Mouse (Mus musculus): ENCODE measurements at regions not wholly inside any gene's neighbourhood (a gene's known extent, or its start where the extent isn't known, plus 50 kb on each side); places are given as distances from the start of the nearest gene placed in this dataset.

DNA sequence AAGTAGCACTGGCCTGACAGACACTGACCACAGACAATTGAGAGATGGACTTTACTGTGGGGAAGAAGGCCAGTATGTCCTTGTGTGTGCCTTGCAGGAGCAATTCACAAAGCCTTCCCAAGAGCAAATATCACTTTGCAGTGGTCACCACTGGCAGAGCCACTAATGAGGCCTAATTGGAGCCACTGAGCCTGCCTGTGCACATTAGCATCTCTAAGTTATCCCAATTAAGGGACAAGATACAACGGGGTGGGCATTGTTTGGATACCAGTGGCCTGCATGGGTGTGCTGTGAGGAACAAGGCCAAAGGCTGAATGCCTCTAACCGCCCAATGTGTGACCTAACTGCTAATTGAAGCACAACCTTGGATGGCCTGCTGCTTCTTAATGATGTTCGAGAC, 433.4 kb upstream of the Ptbp2 start:
- Histone ChIP-seq H3K27me3 (no peaks in the 10 kb centered on the region), H3K27ac (no peak overlapping the region), H3K4me2 (no peak overlapping the region), H3K9me3 (replicated peaks) (no peaks in the 10 kb centered on the region), H3K9ac (no peak overlapping the region), H3K4me1 (no peaks in the 10 kb centered on the region), H3K4me3 (replicated peaks) (no peak overlapping the region), H3K36me3 (no peaks in the 10 kb centered on the region)
- 25% methylated on average over 3 of the region's 3 CpGs for WGBS
- ATAC-seq (replicated peaks; ENCODE audit: low FRiP score), result no peak

DNA sequence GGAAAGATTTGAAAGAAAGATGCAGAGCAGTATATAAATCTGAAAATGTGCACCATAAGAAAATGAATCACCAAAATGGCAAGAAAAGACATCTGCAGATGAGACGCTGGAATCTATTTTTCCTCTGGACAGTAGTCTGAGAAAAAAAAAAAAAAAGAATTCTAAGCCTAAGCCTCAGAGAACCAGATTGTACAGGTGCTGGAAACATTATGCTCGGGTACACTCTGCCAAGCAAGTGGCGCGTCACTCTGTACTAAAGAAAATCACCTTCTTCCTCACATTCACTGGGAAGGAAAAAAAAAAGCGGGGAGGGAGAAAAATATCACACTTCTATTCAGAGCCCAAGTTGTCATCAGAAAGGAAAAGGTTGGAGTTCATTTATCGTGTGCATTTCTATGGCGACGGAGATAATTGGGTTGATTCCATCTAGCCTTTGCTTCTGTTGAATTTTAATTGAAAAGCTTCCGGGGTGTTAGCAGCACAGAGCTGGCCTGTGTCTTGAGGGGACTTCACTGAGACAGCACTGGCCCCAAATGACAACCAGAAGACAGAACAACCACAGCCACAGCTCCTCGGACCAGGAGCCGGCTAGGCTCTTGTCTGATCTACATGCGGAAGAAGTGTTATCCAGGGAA, 430.5 kb upstream of the Ptbp2 start:
- no peak for ATAC-seq (replicated peaks; ENCODE audit: low FRiP score)
- Histone ChIP-seq H3K4me1 (no peaks in the 10 kb centered on the region), H3K36me3 (no peaks in the 10 kb centered on the region), H3K4me3 (replicated peaks) (no peak overlapping the region), H3K27ac (no peak overlapping the region), H3K9ac (no peak overlapping the region), H3K9me3 (replicated peaks) (no peaks in the 10 kb centered on the region), H3K27me3 (no peaks in the 10 kb centered on the region), H3K4me2 (no peak overlapping the region)
- 84% methylated on average over 12 of the region's 12 CpGs for WGBS

DNA sequence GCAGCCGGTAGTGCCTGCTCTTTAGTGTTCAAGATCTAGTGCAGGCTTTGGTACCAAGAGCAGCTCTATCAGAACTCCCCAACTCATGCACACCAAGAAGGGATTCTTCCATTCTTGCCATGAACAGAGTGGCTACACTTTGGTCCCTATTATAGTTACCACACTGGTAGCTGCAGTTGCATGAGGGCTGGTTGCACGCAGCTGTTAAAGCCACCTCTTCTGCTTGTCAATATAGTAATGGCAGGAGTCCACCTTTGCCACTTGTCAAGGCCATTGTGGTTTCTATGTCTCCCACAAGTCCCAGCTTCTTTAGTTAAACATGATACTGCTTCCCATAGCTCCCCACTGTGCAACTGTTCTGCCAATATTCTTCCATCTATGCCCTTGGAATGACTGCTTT, 415.1 kb upstream of the Ptbp2 start:
- Histone ChIP-seq H3K9me3 (replicated peaks) (no peaks in the 10 kb centered on the region), H3K4me2 (no peak overlapping the region), H3K36me3 (no peaks in the 10 kb centered on the region), H3K4me1 (no peaks in the 10 kb centered on the region), H3K27me3 (no peaks in the 10 kb centered on the region), H3K9ac (no peak overlapping the region), H3K27ac (no peak overlapping the region), H3K4me3 (replicated peaks) (no peak overlapping the region)
- no peak for ATAC-seq (replicated peaks; ENCODE audit: low FRiP score)
- 90% methylated on average over 2 of the region's 2 CpGs for WGBS

DNA sequence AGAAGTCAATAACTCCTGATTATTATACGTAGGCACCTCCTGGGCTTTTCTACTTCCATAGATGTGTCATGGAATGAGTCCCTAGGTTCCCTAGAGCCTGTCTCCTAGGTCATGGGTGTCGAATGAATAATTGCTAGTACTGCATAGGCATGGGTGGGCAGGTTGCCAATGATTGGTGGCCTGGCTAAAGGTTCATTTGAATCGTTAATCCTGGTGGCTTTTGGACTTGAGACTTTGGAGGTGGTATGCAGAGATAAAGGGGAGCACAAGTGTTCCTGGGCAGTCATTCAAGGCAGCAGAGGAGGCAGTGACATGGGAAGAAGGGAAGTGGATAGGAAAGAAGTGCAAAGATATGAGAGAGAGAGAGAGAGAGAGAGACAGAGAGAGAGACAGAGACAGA, 410.2 kb upstream of the Ptbp2 start:
- 68% methylated on average over 3 of the region's 3 CpGs for WGBS
- ATAC-seq (replicated peaks; ENCODE audit: low FRiP score), result no peak

DNA sequence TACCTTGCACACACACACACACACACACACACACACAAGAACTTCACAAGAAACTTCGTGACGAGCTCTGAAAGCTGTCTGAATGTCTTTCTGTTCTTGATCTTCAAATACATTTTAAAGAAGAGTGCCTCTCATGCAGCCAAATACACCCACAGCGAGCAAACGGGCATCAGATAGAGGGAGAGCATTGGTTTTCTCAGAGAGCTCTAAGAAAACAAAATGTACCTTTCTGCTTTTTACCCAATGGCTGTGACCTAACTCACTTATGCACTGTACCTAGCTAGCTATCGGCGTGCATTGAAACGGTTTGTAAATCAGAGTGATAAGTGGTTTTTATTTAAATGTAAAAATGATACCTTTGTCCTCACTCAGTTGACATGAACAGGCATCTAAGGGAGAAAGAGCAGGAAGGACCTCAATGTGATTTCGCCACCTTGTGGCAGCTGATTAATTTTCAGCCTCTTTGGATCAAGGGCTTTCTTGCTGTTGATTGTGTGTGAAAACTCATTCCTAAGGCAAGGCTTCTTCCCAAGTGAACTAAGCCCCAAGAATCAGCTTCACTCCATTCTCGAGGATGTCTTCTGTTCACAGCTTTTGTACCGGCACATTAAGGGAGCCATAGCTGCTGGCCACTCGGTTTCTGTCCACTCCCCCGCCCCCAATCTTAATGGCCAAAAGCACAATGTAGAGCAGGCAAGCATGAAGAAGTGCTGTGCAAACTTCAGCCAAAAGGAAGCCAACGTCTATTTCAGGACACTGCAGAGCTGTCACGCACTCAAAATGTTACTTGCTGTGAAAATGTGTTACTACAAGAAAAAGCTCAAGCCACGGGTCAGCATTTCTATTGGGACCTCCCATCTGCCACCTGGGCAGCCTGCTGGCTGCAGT, 408.4 kb upstream of the Ptbp2 start:
- H3K4me1 ChIP-seq, result peaks cover 5% of the 10 kb centered on the region; the same call in 1 of the 2 replicates

More for the DNA sequence above, 410.2 kb upstream of the Ptbp2 start:
- Histone ChIP-seq H3K4me2 (no peak overlapping the region), H3K4me1 (peaks cover 5% of the 10 kb centered on the region; the same call in 1 of the 2 replicates), H3K27me3 (no peaks in the 10 kb centered on the region), H3K36me3 (no peaks in the 10 kb centered on the region), H3K27ac (no peak overlapping the region), H3K9me3 (replicated peaks) (no peaks in the 10 kb centered on the region), H3K4me3 (replicated peaks) (no peak overlapping the region), H3K9ac (no peak overlapping the region)

DNA sequence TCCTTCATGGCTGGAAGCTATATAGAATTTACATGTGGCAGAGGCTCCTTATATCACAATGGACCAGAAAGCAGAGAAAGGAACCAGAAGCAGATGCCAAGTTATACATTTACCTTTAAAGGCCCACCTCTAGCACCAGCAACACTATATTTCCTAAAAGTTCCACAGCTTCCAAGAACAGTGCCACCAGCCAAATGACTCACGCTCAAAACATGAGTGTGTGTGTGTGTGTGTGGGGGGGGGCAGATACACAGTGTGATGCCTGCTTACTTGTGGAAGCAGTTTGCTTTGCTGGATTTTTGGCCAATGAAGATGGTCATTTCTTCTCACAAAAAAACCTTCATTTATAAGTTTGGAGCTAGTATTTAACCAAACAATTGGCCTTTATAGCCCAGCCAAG, 405.3 kb upstream of the Ptbp2 start:
- Histone ChIP-seq H3K36me3 (no peaks in the 10 kb centered on the region), H3K9me3 (replicated peaks) (no peaks in the 10 kb centered on the region), H3K27ac (no peak overlapping the region), H3K27me3 (no peaks in the 10 kb centered on the region), H3K9ac (no peak overlapping the region), H3K4me2 (no peak overlapping the region), H3K4me3 (replicated peaks) (no peak overlapping the region), H3K4me1 (peaks cover 5% of the 10 kb centered on the region; the same call in 1 of the 2 replicates)
- 88% methylated on average over 1 of the region's 1 CpGs for WGBS
- no peak for ATAC-seq (replicated peaks; ENCODE audit: low FRiP score)

More for the DNA sequence above, 408.4 kb upstream of the Ptbp2 start:
- 32% methylated on average over 15 of the region's 15 CpGs for WGBS
- peak overlapping the region; percentile 47 for H3K4me2 ChIP-seq
- no peaks in the 10 kb centered on the region for H3K9me3 ChIP-seq (replicated peaks)
- no peak overlapping the region for H3K4me3 ChIP-seq (replicated peaks)
- peak; percentile 79 for ATAC-seq (replicated peaks; ENCODE audit: low FRiP score)
- no peaks in the 10 kb centered on the region for H3K36me3 ChIP-seq
- no peak overlapping the region for H3K9ac ChIP-seq
- H3K27me3 ChIP-seq, result no peaks in the 10 kb centered on the region
- no peak overlapping the region for H3K27ac ChIP-seq

DNA sequence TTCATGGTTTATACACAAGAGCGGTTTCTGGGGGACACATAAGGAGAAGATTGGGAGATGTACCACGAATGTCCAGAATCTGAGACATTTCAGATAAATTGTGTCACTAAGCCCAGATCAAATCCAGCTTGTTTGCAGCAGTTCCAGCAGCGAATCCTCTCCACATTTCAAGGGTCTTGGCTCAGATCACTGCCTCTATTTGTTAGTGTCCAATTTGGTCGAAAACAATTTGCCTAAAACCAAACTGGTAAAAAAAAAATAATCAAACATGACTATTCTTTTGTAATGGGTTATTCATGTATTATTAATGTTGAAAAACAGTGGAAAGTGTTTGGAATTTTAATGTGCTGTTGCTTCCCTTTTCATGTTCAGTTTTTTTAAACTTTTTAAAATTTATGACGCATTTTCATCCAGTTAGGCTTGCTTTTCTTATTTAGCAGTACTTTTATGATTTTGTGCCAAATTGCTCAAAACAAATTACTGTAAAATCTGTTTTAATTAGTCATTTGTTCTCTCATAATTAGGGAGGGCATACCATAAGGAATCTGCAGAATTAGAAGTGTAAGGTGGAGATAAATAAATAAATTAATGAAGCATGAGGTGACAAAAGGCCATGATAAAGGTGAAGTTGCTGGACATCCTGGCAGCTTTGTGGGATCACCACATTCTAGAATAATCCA, 396.8 kb upstream of the Ptbp2 start:
- Histone ChIP-seq H3K9me3 (replicated peaks) (no peaks in the 10 kb centered on the region), H3K27me3 (no peaks in the 10 kb centered on the region), H3K36me3 (no peaks in the 10 kb centered on the region), H3K4me1 (no peaks in the 10 kb centered on the region), H3K9ac (no peak overlapping the region), H3K4me3 (replicated peaks) (no peak overlapping the region), H3K4me2 (no peak overlapping the region), H3K27ac (no peak overlapping the region)
- no peak for ATAC-seq (replicated peaks; ENCODE audit: low FRiP score)
- 83% methylated on average over 5 of the region's 5 CpGs for WGBS

DNA sequence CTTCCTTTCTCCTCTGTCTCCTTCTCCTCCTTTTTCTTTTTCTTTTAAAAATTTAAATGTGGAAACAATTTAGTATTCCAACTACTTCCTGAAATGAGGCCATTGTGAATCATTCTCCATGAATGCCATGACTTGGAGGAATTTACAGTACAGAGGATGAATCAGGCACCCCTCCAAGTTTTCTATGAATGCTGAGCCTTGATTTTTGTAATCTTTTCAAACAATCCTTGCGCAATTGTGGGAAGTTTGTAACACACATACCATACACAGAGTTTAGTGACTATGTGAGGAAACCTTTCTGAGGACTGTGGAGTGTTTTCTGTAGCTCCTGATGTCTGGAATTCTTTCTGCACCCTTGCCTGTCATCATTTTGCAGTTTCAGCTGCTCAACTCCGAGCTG, 391.4 kb upstream of the Ptbp2 start:
- H3K4me2 ChIP-seq, result no peak overlapping the region
- H3K27ac ChIP-seq, result no peak overlapping the region
- H3K36me3 ChIP-seq, result no peaks in the 10 kb centered on the region
- no peak overlapping the region for H3K4me3 ChIP-seq (replicated peaks)
- H3K27me3 ChIP-seq, result no peaks in the 10 kb centered on the region
- no peak for ATAC-seq (replicated peaks; ENCODE audit: low FRiP score)
- no peak overlapping the region for H3K9ac ChIP-seq
- no peaks in the 10 kb centered on the region for H3K9me3 ChIP-seq (replicated peaks)
- 57% methylated on average over 2 of the region's 2 CpGs for WGBS
- H3K4me1 ChIP-seq, result no peaks in the 10 kb centered on the region
